Mouse (Mus musculus): ENCODE results near the gene Myo1h. TPM values are rescaled to one million over a fixed set of nuclear protein-coding genes. Genes with fewer than 3 reads are reported as not detected.

The Myo1h gene
- total RNA-seq, 2 experiments from 2014 or later = 0.17 to 0.20 TPM

DNA sequence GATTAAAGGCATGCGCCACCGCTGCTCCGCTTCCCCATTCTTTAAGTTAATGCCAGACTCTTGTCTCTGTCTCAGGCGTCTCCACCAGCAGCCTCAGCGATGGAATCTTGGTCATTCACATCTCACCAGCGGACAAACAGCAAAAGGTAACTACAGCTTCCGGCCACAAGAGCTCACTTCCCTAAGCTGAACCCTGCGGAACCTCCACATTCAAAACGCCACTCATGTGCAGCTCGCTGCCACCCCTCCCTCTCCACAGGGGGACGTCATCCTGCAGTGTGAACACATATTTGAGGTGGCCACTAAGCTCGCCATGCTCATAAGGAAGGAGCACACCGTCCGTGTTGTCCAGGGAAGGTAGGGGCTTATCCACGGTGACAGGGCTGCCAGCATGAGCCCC, 72.0 kb downstream of the Myo1h start:
- DNase-seq = no peak

DNA sequence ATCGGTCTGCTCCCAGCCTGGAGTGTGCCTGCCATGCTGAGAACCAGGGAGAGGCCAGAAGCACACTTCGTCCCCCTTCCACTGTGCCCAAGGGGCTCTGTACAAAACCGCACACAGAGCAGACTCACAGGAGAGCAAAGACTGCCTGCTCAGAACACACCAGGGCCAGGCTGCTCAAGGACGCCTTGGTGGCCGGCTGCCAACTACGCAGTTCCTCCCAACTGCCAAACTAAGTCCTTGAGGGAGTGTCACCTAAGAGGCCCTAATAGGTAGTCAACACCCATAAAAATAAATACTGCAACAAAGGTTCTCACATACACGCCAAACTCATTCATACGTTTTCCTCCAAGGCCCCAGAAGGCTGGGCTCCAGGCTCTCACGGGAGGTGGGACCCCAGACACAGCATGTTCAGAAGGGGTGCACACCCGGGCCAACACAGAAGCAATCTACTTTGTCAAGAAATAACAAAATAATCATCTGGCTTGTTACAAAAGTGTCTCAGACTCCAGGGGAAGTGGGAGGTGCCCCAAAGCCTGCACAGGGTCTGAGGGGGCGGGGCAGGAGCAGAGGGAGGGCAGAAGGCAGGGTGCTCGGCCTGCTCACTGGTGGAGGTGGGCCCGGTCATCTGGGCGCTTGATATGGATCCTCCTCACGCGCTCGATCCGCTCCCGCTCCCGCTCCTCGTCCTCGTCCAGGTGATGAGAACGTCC, 76.2 kb downstream of the Myo1h start:
- DNase-seq = peak; percentile 49

DNA sequence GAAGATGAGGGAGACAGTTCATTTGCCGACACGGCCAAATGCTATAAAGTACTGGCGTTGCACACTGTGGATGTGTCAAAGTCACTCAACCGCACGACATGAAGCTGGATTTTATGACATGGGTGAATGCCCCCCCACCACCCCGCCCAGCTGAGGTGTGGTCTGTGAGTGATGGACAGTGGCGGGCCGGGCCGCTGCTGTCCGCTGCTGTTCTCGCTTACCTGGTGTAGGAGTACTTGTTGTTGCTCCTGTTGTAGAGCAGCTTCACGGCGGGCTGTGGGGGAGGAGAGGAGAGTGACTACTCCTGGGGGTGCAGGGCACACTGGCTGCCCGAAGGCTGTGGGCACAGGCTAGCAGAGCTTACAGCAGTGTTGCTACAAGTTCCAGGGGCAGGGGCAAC, 79.2 kb downstream of the Myo1h start:
- DNase-seq = no peak

DNA sequence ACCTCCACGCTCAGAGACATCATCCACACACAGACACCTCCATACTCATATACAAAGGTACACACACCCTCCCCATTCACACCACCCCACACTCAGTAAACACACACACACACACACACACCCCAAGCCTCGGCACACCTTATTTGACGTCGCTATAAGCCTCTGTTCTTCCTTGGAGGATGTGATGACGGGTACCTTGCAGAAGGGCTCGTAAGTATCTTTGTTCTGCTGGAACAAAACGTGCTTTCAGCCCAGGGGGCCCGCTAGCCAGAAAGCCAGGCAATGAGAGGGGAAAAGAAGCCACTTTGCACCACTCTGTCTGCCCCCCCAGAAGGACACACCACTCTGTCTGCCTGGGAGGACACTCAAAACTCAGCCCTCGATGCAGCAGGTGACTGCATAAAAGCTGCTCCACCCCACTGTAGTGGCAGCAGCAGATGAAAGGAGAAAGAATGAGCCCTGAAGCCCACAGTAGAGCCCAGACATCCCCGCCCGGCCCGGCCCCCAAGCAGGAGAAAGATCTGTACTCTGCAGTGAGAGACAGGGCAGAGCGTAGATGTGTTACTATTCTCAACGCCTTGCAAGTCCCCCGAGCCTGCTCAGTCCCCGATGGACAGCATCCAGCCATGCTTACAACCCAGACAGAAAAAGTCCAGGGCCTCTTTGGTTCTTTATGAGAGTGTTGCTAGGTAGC, 80.0 kb downstream of the Myo1h start:
- DNase-seq = no peak

DNA sequence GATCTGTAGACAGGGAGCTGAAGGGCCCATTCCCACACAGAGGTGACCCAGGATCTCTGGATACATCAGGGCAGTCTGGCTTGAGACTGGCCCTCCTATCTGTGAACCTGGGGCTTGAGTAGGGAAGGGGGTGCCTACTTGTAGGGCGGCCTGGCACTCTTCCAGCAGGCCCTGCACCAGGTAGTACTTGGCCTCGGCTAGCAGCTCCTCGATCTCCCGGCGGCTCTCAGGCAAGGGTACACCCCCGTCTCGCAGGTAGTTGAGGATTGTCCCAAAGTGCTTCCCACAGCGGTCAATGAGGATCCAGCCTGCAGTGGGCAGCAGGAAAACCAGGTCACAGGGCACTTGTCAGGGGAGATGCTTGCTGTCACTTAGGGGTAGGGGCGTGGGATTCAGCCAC, 81.0 kb downstream of the Myo1h start:
- DNase-seq = peak; percentile 31

DNA sequence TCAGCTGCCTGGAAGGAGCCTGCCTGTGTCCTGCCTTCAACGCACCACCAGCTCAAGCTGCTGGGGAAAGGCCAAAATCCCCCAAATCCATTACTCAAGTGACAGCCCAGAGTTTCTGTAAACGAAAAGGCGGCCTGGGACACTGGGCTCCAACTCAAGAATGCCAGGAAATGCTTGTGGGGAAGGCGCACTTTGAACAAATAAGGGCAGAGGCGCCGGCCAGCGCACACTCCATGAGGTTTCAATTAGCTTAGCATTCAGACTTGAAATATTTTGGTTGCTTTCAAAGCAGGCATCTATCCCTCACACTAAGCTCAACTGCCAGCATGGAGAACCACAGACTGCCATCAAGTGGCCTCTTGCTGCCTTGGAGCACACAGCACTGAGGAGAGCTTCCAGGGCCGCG, 81.4 kb downstream of the Myo1h start:
- DNase-seq = peak; percentile 73

DNA sequence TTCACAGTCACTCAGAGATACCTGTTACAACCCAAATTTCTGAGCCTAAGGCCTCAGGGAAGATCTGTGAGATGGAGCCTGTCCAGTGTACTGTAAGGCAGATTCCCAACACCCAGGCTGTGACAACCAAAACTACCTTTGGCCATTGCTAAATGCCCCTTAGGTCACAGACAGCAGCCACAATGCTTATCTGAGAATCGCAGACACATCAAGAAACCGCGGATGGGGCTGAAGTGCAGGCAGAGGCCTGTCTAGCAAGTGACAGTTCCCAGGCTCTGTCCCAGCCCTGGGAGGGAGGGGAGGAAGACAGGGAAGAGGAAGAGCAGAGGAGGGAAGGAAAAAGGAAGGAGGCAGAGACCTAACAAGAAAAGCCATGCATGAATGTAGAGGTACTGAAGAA, 82.4 kb downstream of the Myo1h start:
- DNase-seq = no peak

DNA sequence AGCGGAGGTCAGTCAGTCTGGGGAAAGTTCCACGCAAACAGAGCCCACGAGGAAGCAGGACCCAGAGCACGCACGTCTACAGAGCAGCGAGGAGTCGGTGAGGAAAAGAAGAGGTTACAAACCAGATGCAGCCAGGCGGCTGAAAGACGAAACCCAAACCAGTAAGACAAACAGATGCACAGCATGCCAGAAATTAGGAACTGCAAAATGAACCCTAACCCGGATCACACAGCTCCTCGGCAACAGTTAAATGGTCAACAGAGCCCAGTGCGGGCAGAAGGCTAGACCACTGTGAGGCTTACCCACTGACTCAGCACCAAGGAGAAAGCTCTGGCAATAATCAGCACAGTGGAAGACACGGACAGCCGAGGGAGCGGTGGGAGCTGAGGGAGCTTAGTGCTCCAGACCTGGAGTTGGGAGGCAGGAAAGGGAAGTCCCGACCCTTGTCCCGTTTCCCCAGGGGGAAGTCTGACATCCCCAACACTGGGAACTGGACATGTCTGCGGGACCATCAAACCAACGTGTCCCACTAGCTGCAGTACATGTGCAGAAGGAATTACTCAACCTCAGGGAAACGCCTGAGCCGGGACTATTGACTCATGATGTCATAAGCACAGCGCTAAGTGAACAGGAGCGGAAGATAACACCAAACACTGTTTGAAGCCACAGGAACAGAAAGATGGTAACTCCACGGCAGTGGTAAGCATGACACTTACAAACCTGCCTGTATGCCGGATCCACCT, 82.9 kb downstream of the Myo1h start:
- peak; percentile 28 for DNase-seq

DNA sequence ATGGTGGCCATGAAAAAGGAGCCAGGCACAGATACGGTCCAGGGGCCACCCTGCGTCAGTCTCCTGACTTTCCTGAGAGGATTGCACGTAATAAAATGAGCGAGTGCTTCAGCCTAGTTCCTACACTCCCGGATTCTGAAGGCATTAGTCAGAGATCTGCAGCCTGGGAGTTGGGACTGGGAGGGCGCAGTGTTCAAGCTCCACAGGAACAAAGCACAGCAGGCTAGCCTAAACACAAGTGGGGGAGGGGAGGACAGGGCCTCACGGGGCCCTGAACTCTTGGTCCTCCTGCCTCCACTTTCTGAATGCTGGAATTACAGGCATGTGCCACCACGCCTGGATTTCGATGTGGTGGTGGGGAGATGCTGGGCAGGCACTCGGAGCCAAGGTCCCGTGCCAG, 83.6 kb downstream of the Myo1h start:
- peak; percentile 32 for DNase-seq

DNA sequence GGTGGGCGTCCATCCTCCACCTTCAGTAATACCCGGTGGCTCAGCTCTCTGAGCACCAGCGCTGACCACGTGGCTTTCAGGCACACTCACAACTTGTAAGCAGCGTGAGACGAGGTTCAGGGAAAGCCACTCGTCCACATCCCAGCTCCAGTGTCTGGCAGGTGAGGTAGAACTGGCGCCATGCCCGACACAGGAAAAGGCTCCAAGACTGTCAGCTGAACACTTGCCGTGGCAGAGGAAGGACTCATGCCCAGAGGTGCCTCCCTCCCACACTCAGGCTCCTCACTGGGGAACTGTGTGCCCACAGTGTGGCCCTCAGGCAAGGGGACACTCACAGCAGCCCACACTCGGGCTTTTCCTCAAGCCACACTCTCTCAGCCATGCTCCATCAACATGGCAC, 84.2 kb downstream of the Myo1h start:
- peak; percentile 45 for DNase-seq

DNA sequence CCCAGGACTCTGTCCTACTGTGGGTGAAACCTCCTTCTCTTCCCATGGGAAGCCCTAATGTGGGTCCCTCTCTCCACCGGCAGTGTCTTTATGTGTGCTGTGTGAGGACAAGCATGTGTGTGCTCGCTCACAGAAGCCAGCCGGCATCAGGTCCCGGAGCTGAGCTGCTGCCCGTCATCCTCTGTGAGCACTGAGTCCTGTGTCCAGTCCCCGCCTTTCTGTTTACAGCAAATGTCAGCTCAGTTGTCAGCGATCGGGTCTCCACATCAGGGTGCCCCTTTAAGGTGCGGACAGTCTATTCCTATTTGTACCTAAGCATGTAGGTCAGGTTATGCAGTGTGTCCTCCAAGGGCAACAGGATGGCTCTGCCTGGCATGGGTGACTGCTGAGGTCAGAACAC, 84.6 kb downstream of the Myo1h start:
- DNase-seq = no peak

DNA sequence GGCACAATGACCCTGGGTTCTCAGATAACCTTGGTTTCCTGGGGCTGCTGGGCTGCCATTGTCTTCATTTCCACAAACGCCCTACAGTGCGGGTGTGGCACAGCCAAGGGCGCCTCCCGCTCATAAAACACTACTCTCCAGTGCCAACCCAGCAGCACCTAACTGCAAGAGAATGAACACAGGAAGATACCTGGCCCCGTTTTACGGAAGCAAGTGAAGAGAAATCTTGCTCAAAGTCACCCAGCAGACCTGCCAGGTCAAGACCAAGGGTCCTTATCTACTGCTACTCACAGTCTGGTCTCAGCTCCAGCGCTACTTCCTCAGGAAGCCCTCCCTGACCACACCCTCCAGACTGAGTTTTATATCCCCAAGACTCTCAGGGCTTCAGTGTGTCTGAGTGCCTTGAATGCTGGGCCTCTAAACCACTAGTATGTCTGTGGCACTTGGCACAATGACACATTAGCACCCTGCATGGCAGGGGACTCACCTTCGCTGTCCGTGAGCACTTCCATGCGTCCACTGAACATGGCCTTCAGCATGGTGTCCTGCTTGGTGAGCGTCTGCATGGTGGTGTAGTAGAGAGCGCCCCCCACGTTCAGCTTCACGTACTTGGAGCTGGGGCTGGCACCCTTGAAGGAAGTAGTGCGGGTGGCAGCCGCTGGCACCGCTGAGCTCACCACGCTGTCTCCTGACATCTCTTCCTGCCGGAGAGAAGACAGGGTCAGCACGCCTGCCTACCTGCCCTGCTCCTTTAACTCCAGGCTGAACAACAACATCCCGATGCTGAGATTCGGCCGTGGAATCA, 85.6 kb downstream of the Myo1h start:
- DNase-seq = peak; percentile 25

DNA sequence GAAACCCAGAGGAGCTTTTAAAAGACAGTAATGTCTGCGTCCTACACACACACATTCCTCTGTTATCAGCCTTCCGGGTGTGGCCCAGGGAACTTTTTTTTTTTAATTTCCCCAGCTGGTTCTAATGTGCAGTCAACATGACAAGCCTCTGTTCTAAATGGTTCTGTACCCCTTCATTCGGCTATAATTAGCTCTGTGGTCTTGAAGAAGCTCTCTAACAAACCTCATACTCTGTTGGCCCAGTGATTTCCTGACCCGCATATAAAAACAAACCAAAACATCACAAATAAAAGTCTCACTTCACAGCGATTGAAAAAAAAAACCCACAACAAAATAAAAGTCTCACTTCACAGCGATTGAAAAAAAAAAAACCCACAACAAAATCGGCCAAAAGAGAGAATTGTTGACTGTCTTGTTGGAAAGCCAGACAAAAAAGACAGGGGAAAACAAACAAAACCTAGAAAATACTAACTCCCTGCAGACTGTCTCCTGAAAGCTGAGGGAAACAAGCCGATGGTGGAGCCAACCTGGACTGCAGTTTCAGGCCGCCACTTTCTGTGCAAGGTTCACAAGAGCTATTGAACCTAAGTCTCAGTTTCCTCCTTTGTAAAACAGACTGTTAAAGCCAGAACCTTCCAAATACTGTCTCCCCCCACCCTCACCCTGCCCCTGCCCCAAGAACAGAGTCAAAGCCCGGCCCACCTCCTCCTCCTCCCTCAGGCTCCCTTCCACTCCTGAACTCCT, 89.4 kb downstream of the Myo1h start:
- DNase-seq = no peak

DNA sequence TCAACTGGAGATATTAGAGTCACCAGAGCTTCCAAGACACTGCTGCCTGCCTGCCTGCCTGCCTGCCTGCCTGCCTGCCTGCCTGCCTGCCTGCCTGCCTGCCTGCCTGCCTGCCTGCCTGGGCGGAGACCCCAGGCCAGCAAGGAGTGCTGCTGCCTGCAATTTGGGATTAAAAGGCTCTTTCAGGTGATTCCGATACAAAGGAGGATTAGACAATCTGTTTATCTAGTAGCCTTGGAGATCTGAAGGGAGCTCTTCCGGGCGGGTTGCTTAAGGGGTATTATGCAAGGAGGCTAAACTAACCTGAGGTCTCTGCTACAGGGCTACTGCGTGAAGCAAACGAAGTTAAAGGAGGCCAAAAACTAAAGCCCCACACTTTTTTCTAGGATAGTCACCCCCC, 90.0 kb downstream of the Myo1h start:
- no peak for DNase-seq

DNA sequence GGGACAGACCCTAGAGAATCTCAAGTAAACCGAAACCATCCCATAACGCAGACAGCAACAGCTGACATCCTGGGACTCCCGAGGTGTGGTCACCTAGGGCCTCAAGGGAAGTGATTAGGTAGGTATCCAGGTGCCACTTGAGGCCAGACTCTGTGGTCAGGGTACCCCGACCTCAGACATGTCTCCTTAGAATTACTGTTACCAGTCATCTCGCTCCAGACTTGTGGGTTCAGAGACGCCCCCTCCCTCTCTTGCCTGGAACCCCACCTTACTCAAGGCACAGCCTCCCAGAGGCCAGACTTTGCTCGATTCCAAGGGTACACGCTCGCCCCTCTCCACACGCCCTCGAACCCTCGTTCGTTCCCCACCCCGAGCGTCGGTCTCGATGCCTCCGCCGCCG, 90.8 kb downstream of the Myo1h start:
- DNase-seq = no peak

DNA sequence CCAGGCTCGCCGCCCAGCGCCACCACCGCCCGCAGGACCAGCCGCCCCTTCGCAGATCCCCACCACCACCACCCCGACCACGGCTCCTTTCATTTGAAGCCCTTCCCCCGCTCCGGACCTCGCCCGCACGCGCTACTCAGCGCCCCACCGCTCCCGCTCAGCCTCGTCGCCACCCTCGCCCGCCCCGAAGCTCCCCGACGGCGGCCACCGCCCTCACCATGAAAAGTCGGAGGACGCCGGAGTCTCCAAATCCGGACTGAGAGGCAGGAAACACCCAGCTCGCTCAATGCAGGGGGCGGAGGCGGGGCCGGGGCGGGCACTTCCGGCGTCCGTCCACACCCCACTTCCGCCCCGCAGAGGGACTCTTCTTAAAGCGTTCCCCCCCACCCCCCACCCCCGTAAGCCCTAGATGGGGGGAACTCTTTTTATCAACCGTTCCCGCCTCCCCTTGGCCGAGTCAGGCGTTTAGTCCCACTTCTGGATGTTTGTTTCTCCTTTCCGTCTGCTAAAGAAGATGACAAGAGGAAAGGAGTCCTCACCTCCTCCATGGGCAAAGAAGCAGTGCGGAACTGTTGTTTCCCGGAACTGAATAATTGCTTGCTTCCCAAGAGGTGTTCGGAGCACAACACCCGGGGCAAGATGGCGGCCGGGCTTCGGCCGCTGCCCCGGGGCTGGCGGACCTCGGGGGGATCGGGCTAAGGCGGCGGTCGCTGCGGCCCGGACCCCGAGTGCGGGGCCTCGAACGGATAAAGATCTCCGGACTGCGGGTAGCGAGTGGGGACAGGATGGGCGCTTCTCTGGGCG, 91.4 kb downstream of the Myo1h start, which contains the start of the genes Kctd10 and Ube3b:
Kctd10 (minus strand) TSS at position 300 of the 804 bp plus-strand sequence.
Ube3b (plus strand) TSS at position 399 of the 804 bp plus-strand sequence.
- peak; percentile 88 for DNase-seq

DNA sequence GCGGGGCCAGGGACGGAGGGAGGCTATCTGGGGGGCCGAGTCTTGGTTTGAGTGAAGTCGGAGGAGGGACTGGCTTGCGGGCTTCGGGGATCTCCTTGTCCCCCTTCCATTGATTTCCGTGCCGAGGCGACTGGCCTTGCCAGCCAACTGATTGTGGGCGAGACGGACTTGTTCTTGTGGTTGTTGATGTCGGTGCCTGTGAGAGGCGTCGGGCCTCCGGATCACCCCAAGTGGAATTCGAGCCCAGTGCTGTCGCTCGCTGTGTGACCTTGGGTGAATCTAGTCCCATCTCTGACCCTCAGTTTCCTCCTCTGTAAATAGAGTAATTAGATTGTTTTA, 92.0 kb downstream of the Myo1h start:
- DNase-seq = no peak

DNA sequence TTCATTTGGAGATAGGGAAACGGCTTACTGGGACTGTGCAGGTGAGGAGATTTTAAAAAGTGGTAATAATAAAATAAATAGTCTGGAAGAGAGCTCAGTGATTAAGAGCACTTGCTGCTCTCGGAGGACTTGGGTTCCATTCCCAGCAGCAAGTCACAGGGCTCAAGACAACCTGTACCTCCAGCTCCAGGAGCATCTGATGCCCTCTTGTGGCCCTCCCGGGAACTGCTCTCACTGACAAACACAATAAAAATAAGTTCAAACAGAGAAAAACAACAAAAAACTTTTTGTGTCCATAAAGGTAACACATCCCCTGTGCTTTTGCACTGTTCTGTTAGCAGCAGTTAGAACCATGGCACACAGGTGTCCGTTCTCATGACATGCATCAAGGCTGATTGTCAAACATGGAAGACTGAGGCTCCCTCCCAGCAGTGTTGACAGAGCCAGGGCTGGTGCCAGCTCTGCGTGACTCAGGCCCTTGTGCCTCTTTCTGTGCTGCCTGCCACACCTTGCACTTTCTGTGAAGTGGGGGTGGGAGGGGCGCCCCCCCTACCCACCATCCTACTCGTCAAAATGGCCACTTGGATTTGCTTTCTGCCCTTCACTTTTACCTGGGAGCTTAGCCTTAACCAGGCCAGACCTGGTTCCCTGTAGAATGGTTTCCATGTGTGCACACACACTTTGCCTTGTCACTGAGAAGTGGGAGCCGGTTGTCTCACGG, 94.4 kb downstream of the Myo1h start:
- peak; percentile 66 for DNase-seq

DNA sequence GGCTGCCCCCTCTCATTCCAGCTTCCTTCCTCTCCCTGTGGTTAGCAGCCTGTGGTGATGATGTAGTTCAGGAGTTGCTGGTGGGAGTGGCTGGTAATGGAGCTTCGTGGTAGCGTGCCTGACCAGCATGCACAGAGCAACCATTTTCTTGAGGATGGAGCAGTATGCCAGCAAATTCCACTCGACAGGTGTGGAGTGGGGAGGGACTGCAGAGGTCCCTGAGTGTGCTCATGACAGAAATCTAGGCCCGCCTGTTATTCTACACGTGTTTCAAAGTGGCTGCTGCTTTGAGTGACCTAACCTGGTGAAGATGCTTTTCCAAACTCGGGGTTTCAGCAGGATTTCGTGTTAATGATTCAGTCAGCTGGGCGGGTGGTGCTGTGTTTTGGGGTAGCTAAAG, 95.5 kb downstream of the Myo1h start:
- no peak for DNase-seq

DNA sequence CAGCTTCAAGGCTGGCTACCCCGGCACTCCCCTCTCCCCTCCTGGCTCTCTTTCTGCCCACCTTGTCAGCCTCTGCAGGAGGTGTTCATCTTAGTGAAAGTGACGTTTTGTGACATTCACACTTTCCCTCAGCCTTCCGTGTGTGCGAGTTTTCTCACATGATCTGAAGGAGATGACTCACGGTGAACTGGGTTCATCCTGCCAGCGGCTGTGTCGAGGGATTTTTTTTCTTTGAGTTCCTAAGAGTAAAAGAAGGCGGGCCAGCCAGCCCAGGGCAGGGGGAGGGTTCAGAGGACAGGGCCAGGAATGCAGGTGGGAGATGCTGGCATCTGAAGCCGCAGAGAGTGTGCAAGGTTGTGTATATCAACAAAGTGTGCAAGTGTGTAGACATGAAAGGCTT, 104.2 kb downstream of the Myo1h start:
- DNase-seq = no peak
